Mouse (Mus musculus) intestine, embryonic 14.5 days (tissue): Measurements from ENCODE around the gene Hlcs. TPM values are rescaled to one million over a fixed set of nuclear protein-coding genes. Genes with fewer than 3 reads are reported as not detected.
A peak's percentile ranks its signal among the peaks of the same experiment; 100 is the strongest.

Experiments
- ATAC-seq: fragments of 200-750 bp; cut with Nextera tagmentation; replicated peaks from 2 replicates; pipeline ENCODE4 v1.8.0; 2017; ENCODE audit warnings: low read depth, moderate number of reproducible peaks, moderate TSS enrichment, moderate library complexity; ENCODE audit not compliant: low FRiP score, low TSS enrichment
- DNase-seq: peaks from one replicate; pipeline ENCODE4 v3.0.0-alpha.2; 2018; ENCODE audit warnings: low spot score
- H3K27ac ChIP-seq: fragments of 300-500 bp; sonication (generic); 2 replicates; pipeline ENCODE4 v1.5.1; 2014; ENCODE audit warnings: low read depth, mild to moderate bottlenecking, control low read depth
- H3K27me3 ChIP-seq: fragments of 300-500 bp; sonication (generic); replicated peaks from 2 replicates; pipeline ENCODE4 v1.6.1; 2014; ENCODE audit warnings: low read length, control low read depth; ENCODE audit not compliant: control insufficient read depth, insufficient read depth
- H3K36me3 ChIP-seq: fragments of 300-500 bp; sonication (generic); 2 replicates; pipeline ENCODE4 v1.6.1; 2014; ENCODE audit warnings: low read length, control low read depth; ENCODE audit not compliant: control insufficient read depth, insufficient read depth
- H3K4me1 ChIP-seq: fragments of 300-500 bp; sonication (generic); replicated peaks from 2 replicates; pipeline ENCODE4 v1.6.1; 2014; ENCODE audit warnings: low read length, control low read depth, mixed read lengths; ENCODE audit not compliant: control insufficient read depth, insufficient read depth
- H3K4me2 ChIP-seq: fragments of 300-500 bp; sonication (generic); 2 replicates; pipeline ENCODE4 v1.6.1; 2014; ENCODE audit warnings: low read length
- H3K4me3 ChIP-seq: fragments of 300-500 bp; sonication (generic); 2 replicates; pipeline ENCODE4 v1.5.1; 2014; ENCODE audit warnings: low read depth, low read length, control low read depth, mixed read lengths
- H3K9ac ChIP-seq: fragments of 300-500 bp; sonication (generic); 2 replicates; pipeline ENCODE4 v1.6.1; 2014; ENCODE audit warnings: mild to moderate bottlenecking, low read length
- H3K9me3 ChIP-seq: fragments of 300-500 bp; sonication (generic); 2 replicates; pipeline ENCODE4 v1.6.1; 2016; ENCODE audit warnings: low read length, control low read depth; ENCODE audit not compliant: control insufficient read depth
- WGBS: fragments of 180-500 bp; shearing (Covaris S2); extraction: QIAGEN DNeasy Blood & Tissue Kit; methylation state at CpG from one replicate; pipeline ENCODE4 v1.1.7; 2014; 5-methylcytosine and 5-hydroxymethylcytosine counted together
- polyA plus RNA-seq: library from polyadenylated mRNA; unstranded; fragments of >200 nt; fragmentation: Nextera tagmentation; extraction: Ambion mirVana; gene quantifications from 2 replicates; pipeline ENCODE4 v1.2.1, GENCODE M21; 2014

Gene Hlcs
- polyA plus RNA-seq, 1 experiment from 2014 or later: 8.9 TPM

- peak overlapping the region; percentile 75 for H3K4me3 ChIP-seq
- peak overlapping the region; percentile 95 for H3K4me2 ChIP-seq
- no peaks in the 10 kb centered on the region for H3K27me3 ChIP-seq
- H3K9ac ChIP-seq: peak overlapping the region; percentile 64
- 0 out of 2 replicates have a peak overlapping the region, but pooled peaks have one; percentile 40 for H3K27ac ChIP-seq
- ATAC-seq: peak; percentile 45
- H3K36me3 ChIP-seq: no peaks in the 10 kb centered on the region
- no peaks in the 10 kb centered on the region for H3K9me3 ChIP-seq
- DNase-seq: peak; percentile 76
- 10% methylated on average over 39 of the region's 39 CpGs for WGBS
- 0 out of 2 replicates have a peak, but pooled peaks cover 3% of the 10 kb centered on the region for H3K4me1 ChIP-seq
Observed at GRCm38 (mm10) chr16:94289138-94290072, 24.0 kb downstream of the Hlcs start.

- no peak for ATAC-seq
Observed at GRCm38 (mm10) chr16:94287826-94288225, 25.5 kb downstream of the Hlcs start.

GRCm38 (mm10) chr16:94283972-94284371, 29.4 kb downstream of the Hlcs start:
- WGBS: 95% methylated on average over 3 of the region's 3 CpGs

More at GRCm38 (mm10) chr16:94287826-94288225, 25.5 kb downstream of the Hlcs start:
- Histone ChIP-seq H3K27me3 (no peaks in the 10 kb centered on the region), H3K9me3 (no peaks in the 10 kb centered on the region), H3K4me3 (no peak overlapping the region), H3K36me3 (no peaks in the 10 kb centered on the region), H3K27ac (no peak overlapping the region), H3K4me2 (no peak overlapping the region), H3K9ac (no peak overlapping the region), H3K4me1 (0 out of 2 replicates have a peak, but pooled peaks cover 3% of the 10 kb centered on the region)
- no peak for DNase-seq
- WGBS: 73% methylated on average over 9 of the region's 9 CpGs

DNA sequence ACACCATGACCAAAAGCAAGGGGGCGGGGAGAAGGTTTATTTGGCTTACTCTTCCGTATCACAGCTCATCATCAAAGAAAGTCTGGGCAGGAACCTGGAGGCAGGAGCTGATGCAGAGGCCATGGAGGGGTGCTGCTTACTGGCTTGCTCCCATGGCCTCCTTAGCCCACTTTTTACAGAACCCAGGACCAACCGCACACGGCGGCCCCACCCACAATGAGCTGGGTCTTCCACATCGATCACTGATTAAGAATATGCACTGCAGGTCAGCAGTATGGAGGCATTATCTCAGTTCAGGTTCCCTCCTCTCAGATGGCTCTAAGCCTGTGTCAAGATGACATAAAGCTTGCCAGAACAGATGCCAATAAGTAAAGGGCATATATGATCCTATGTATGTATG, 42.5 kb downstream of the Hlcs start:
- H3K4me1 ChIP-seq: no peaks in the 10 kb centered on the region
- H3K36me3 ChIP-seq: peaks cover 4% of the 10 kb centered on the region; the same call in 1 of the 2 replicates
- H3K27me3 ChIP-seq: no peaks in the 10 kb centered on the region
- no peaks in the 10 kb centered on the region for H3K9me3 ChIP-seq
- DNase-seq: no peak
- no peak overlapping the region for H3K4me3 ChIP-seq
- H3K9ac ChIP-seq: no peak overlapping the region
- no peak overlapping the region for H3K4me2 ChIP-seq
- ATAC-seq: no peak
- no peak overlapping the region for H3K27ac ChIP-seq
- WGBS: 85% methylated on average over 6 of the region's 6 CpGs

More at GRCm38 (mm10) chr16:94283972-94284371, 29.4 kb downstream of the Hlcs start:
- Histone ChIP-seq H3K27me3 (no peaks in the 10 kb centered on the region), H3K9me3 (no peaks in the 10 kb centered on the region), H3K4me2 (no peak overlapping the region), H3K4me3 (no peak overlapping the region), H3K9ac (no peak overlapping the region), H3K36me3 (no peaks in the 10 kb centered on the region), H3K27ac (no peak overlapping the region), H3K4me1 (no peaks in the 10 kb centered on the region)
- DNase-seq: no peak
- ATAC-seq: no peak

- Histone ChIP-seq H3K9me3 (no peaks in the 10 kb centered on the region), H3K4me1 (no peaks in the 10 kb centered on the region; the same call in 1 of the 2 replicates), H3K9ac (no peak overlapping the region), H3K27me3 (no peaks in the 10 kb centered on the region), H3K4me2 (peak overlapping the region; percentile 29), H3K36me3 (peaks cover 4% of the 10 kb centered on the region; the same call in 1 of the 2 replicates), H3K4me3 (no peak overlapping the region), H3K27ac (no peak overlapping the region)
- peak; percentile 95 for DNase-seq
- 7% methylated on average over 9 of the region's 9 CpGs for WGBS
- peak; percentile 21; the same call in 1 of the 2 replicates for ATAC-seq
Observed at GRCm38 (mm10) chr16:94269635-94270034, 43.7 kb downstream of the Hlcs start.

- DNase-seq: no peak
- ATAC-seq: no peak
- no peaks in the 10 kb centered on the region for H3K27me3 ChIP-seq
- H3K4me2 ChIP-seq: no peak overlapping the region
- no peak overlapping the region for H3K4me3 ChIP-seq
- H3K36me3 ChIP-seq: peaks cover 4% of the 10 kb centered on the region; the same call in 1 of the 2 replicates
- H3K4me1 ChIP-seq: no peaks in the 10 kb centered on the region; the same call in 1 of the 2 replicates
- WGBS: 85% methylated on average over 14 of the region's 14 CpGs
- H3K9me3 ChIP-seq: no peaks in the 10 kb centered on the region
- H3K9ac ChIP-seq: no peak overlapping the region
- no peak overlapping the region for H3K27ac ChIP-seq
Observed at GRCm38 (mm10) chr16:94268205-94268604, 45.2 kb downstream of the Hlcs start.

DNA sequence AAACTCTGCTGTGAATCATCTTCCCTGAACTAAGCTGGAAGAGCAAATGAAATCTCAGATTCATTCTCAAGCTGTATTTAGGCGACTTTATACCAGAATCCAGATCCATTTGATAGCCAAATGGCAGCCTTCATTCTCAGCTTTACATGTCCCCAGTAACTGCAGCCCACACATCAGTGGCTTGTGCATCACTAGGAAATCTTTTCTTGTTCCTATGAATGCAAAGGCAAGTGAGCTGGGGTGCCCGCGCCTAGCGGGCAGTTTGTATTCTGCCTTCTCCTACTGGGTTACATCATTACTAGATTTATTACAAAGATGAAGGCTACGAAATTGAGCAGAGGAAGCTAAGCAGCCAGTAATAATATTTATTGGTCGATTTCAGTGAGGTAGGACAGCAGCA, 48.8 kb downstream of the Hlcs start:
- Histone ChIP-seq H3K9me3 (no peaks in the 10 kb centered on the region), H3K4me2 (no peak overlapping the region), H3K27me3 (no peaks in the 10 kb centered on the region), H3K4me1 (no peaks in the 10 kb centered on the region; the same call in 1 of the 2 replicates), H3K4me3 (no peak overlapping the region), H3K9ac (no peak overlapping the region), H3K27ac (no peak overlapping the region), H3K36me3 (peaks cover 8% of the 10 kb centered on the region; the same call in 1 of the 2 replicates)
- 71% methylated on average over 6 of the region's 6 CpGs for WGBS
- DNase-seq (no peak), ATAC-seq (no peak)

GRCm38 (mm10) chr16:94262501-94262900, 50.9 kb downstream of the Hlcs start:
- Histone ChIP-seq H3K27ac (no peak overlapping the region), H3K9me3 (no peaks in the 10 kb centered on the region), H3K9ac (no peak overlapping the region), H3K4me3 (no peak overlapping the region), H3K4me1 (no peaks in the 10 kb centered on the region; the same call in none of the 2 replicates), H3K4me2 (no peak overlapping the region), H3K27me3 (no peaks in the 10 kb centered on the region), H3K36me3 (peaks cover 7% of the 10 kb centered on the region; the same call in 1 of the 2 replicates)
- WGBS: 90% methylated on average over 19 of the region's 19 CpGs
- ATAC-seq: no peak
- no peak for DNase-seq
